Mouse (Mus musculus) embryonic facial prominence, embryonic 12.5 days (tissue): ENCODE measurements around the gene Nup62. TPM values are rescaled to one million over a fixed set of nuclear protein-coding genes. Genes with fewer than 3 reads are reported as not detected.
"Not testable (repeated sequence)": the region's sequence is repeated elsewhere in the genome, so short reads cannot be mapped to it uniquely, and the experiment has no call there.

Experiments
- ATAC-seq: fragments of 200-750 bp; cut with Nextera tagmentation; 2 replicates; pipeline ENCODE4 v1.8.0; 2017; ENCODE audit not compliant: insufficient number of reproducible peaks, insufficient read depth, low FRiP score, low TSS enrichment
- H3K27ac ChIP-seq: fragments of 300-500 bp; sonication (generic); 2 replicates; pipeline ENCODE4 v1.5.1; 2016; ENCODE audit warnings: mild to moderate bottlenecking
- H3K27me3 ChIP-seq: fragments of 300-500 bp; sonication (generic); 2 replicates; pipeline ENCODE4 v1.6.1; 2016; ENCODE audit warnings: mild to moderate bottlenecking, moderate library complexity
- H3K36me3 ChIP-seq: fragments of 300-500 bp; sonication (generic); 2 replicates; pipeline ENCODE4 v1.6.1; 2016; ENCODE audit warnings: mild to moderate bottlenecking
- H3K4me1 ChIP-seq: fragments of 300-500 bp; sonication (generic); 2 replicates; pipeline ENCODE4 v1.6.1; 2016
- H3K4me2 ChIP-seq: fragments of 300-500 bp; sonication (generic); replicated peaks from 2 replicates; pipeline ENCODE4 v1.6.1; 2016; ENCODE audit warnings: mild to moderate bottlenecking, moderate library complexity
- H3K4me3 ChIP-seq: fragments of 300-500 bp; sonication (generic); 2 replicates; pipeline ENCODE4 v1.5.1; 2016; ENCODE audit warnings: mild to moderate bottlenecking
- H3K9ac ChIP-seq: fragments of 300-500 bp; sonication (generic); 2 replicates; pipeline ENCODE4 v1.6.1; 2016; ENCODE audit warnings: mild to moderate bottlenecking, moderate library complexity
- H3K9me3 ChIP-seq: fragments of 300-500 bp; sonication (generic); 2 replicates; pipeline ENCODE4 v1.6.1; 2016; ENCODE audit warnings: mild to moderate bottlenecking, moderate library complexity
- WGBS: fragments of 180-500 bp; shearing (Covaris S2); methylation state at CpG from one replicate; pipeline ENCODE4 v1.1.7; 2016; 5-methylcytosine and 5-hydroxymethylcytosine counted together
- microRNA counts: library from miRNA; unstranded; fragments of <30 nt; microRNA quantifications from one replicate; lab custom pipeline; 2017
- microRNA-seq: library from miRNA; unstranded; fragments of <30 nt; microRNA quantifications from one replicate; pipeline ENCODE4, GENCODE M21; 2017
- polyA plus RNA-seq: library from polyadenylated mRNA; unstranded; fragments of >200 nt; fragmentation: Nextera tagmentation; extraction: Ambion mirVana; gene quantifications from 2 replicates; pipeline ENCODE4 v1.2.1, GENCODE M21; 2016

Gene Nup62
- polyA plus RNA-seq, 1 experiment from 2014 or later: 104 TPM

DNA sequence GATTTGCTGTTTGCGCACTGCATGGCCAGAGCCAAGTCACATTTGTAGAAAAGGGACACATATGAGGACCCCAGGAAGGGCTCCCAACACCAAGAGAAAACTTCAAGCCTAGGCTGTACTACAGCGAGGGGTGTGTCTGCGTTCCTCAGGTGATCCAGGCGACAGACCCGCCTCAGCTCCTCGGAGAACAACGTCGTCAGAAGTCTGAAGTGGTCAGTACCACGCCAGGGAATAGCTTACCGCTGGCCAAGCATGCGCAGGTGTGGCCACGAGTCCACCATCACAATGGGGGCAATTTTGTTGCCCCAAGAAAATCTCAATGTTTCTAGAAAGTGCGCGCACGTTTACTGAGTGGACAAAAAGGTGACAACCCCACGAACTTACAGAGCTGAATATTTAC lies 52.6 kb downstream of the Nup62 start:
- Histone ChIP-seq H3K36me3 (peaks cover 38% of the 10 kb centered on the region), H3K4me1 (peaks cover 46% of the 10 kb centered on the region), H3K9me3 (no peaks in the 10 kb centered on the region), H3K27me3 (no peaks in the 10 kb centered on the region), H3K4me3 (peak overlapping the region; percentile 86), H3K9ac (peak overlapping the region; percentile 99), H3K4me2 (peak overlapping the region; percentile 95), H3K27ac (peak overlapping the region; percentile 100)
- ATAC-seq: no peak
- WGBS: 7% methylated on average over 16 of the region's 16 CpGs

DNA sequence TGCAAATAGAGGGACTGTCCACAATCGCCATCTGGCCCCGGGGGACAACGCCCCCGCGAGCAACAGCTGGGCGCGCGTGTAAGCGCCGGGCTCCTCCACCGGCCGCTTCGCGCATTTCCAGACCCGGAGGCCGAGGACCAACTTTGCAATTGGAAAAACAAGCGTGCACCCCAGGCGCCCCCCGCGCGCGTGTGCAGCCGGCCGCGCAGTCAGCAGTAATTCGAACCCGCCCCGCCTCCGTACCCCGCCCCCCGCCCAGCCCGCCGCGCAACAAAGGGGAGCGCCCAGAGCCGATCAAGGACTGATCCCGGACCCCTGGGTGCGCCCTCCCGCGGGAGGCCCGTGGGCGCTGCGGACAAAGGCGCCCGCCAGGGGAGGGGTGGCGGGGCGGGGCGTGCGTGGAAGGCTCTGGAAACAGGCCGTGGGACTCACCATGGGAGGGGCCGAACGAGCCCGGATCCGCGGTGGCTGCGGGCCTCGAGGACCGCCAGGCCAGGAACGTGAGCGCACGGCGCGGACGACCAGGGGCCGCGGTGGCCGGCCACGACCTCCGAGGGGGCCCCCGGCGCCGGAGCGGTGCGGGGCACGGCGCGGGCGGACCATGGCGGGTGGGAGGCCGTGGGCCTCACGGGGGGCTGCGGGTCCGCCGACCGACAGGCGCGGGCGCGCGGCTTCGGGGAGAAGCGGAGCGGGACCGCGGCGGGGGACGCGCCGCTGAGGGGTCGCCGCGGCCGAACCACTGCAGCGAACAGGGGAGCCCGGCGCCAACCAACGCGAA lies 53.2 kb downstream of the Nup62 start:
- peak overlapping the region; percentile 86 for H3K4me3 ChIP-seq
- H3K4me1 ChIP-seq: peaks cover 46% of the 10 kb centered on the region
- peak overlapping the region; percentile 99 for H3K9ac ChIP-seq
- peak overlapping the region; percentile 95 for H3K4me2 ChIP-seq
- H3K27me3 ChIP-seq: no peaks in the 10 kb centered on the region
- 0 out of 2 replicates have a peak, but pooled peaks have one; percentile 24 for ATAC-seq
- H3K36me3 ChIP-seq: peaks cover 32% of the 10 kb centered on the region
- WGBS: under 1% methylated on average over 87 of the region's 108 CpGs
- H3K9me3 ChIP-seq: no peaks in the 10 kb centered on the region
- peak overlapping the region; percentile 100 for H3K27ac ChIP-seq

DNA sequence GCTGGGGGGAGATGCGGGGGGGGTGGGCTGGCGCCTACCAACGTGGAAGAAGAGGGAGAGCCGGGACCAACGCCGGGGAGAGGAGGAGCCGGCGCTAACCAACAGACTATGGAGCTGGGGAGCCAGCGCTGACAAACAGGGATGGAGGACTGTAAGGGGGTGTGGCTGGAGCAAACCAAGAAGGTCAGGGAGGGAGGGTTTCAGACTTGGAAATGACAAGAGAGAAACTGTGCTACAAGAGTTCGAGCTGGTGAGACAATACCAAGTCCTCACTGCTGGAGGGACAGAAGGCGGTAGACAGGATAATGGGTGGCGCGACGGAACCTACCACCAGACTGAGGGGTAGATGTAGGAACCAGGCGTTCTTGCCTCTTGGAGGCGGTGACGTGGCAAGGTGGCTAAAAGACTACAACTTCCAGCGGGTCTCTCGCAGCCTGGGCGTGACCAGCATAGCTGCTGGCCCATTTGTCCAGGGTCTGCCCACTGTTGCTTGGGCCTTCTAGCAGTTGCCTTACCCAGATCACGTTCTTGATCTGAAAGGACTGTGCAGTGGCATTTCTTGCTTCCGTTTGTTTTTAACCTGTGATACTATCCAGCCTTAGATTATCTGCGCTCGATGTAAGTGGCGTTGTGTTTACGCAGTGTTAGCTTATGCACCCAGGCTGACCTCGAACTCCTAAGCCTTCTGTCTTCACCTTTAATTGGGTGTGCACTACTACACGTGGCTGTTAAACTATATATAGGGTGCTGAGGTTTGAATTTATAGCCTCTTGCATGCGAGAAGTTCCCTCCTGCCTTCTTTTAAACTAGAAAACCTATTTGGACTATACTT lies 54.0 kb downstream of the Nup62 start, which contains the start of gene Ptov1:
TSS of gene Ptov1 (minus strand) at position 92 of the 832 bp plus-strand sequence.
- Histone ChIP-seq H3K36me3 (peaks cover 24% of the 10 kb centered on the region), H3K4me2 (peak within 1 kb of the TSS; percentile 95), H3K9me3 (no peaks in the 10 kb centered on the region), H3K27ac (peak within 1 kb of the TSS; percentile 100), H3K27me3 (no peaks in the 10 kb centered on the region), H3K4me1 (peaks cover 41% of the 10 kb centered on the region), H3K4me3 (peak within 1 kb of the TSS; percentile 86), H3K9ac (peak within 1 kb of the TSS; percentile 99)
- WGBS: 11% methylated on average over 29 of the region's 29 CpGs
- ATAC-seq: peak; percentile 92

DNA sequence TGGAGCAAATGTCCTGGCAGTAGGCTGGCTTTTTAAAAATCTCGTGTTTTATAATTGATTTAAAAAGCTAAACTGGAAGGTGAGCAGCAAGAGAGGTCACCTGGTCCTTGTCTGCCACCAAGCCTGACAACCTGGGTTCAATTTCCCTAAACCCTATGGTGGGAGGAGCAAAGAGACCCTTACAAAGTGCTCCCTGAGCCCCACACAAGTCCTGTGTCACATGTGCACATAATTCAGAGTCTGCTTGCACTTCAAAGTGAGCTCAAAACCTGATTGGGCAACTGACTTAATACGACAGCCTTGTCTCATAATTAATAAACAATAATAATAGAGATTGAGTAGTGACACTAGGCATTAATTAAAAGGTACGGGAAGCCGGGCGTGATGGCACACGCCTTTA lies 54.7 kb downstream of the Nup62 start:
- peaks cover 34% of the 10 kb centered on the region for H3K4me1 ChIP-seq
- peak overlapping the region; percentile 52 for H3K9ac ChIP-seq
- no peaks in the 10 kb centered on the region for H3K27me3 ChIP-seq
- H3K4me2 ChIP-seq: peak overlapping the region; percentile 95
- peak overlapping the region; percentile 100; the same call in 1 of the 2 replicates for H3K27ac ChIP-seq
- no peaks in the 10 kb centered on the region for H3K9me3 ChIP-seq
- ATAC-seq: no peak
- peak overlapping the region; percentile 86 for H3K4me3 ChIP-seq
- 82% methylated on average over 6 of the region's 6 CpGs for WGBS
- H3K36me3 ChIP-seq: peaks cover 17% of the 10 kb centered on the region

DNA sequence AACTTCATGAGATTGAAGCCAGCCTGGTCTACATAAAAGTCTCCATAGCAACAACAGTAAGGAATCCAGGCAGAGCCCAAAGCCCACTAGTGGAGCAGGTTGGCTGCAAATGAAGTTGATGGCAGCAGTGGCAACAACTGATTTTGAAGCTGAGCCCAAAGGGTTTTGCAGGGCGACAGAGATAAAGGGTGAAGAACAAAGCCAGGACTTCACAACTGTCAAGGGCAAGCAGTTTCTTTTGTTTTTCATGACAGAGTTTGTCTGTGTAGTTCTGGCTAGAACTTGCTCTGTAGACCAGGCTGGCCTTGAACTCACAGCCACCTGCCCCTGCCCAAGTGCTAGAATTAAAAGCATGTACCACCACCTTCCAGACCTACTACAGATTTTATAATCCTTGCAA lies 55.3 kb downstream of the Nup62 start:
- H3K36me3 ChIP-seq: peaks cover 14% of the 10 kb centered on the region
- no peak for ATAC-seq

DNA sequence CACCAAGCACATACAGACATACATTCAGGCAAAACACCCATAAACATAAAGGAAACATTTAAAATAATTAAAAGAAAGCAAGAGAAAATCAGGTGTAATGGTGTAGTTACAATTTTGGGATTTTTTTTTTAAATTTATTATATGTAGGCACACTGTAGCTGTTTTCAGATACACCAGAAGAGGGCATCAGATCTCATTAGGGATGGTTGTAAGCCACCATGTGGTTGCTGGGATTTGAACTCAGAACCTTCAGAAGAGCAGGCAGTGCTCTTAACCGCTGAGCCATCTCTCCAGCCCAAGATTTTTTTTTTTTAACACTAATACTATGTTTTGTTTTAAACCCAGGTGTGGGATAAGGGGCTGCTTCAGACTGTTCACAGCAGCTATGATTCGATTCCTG lies 55.9 kb downstream of the Nup62 start:
- H3K4me2 ChIP-seq, H3K27me3 ChIP-seq, H3K9me3 ChIP-seq, H3K9ac ChIP-seq, ATAC-seq, H3K4me3 ChIP-seq: not testable (repeated sequence)
- H3K27ac ChIP-seq: 0 out of 2 replicates have a peak overlapping the region, but pooled peaks have one; percentile 11
- WGBS: 86% methylated on average over 2 of the region's 2 CpGs
- peaks cover 13% of the 10 kb centered on the region for H3K36me3 ChIP-seq
- peaks cover 23% of the 10 kb centered on the region for H3K4me1 ChIP-seq

More for the DNA sequence above, 55.3 kb downstream of the Nup62 start:
- H3K4me2 ChIP-seq: no peak overlapping the region
- 80% methylated on average over 1 of the region's 1 CpGs for WGBS
- H3K9me3 ChIP-seq: no peaks in the 10 kb centered on the region
- H3K27ac ChIP-seq: no peak overlapping the region
- peaks cover 29% of the 10 kb centered on the region for H3K4me1 ChIP-seq
- H3K9ac ChIP-seq: no peak overlapping the region
- no peaks in the 10 kb centered on the region for H3K27me3 ChIP-seq
- H3K4me3 ChIP-seq: no peak overlapping the region

DNA sequence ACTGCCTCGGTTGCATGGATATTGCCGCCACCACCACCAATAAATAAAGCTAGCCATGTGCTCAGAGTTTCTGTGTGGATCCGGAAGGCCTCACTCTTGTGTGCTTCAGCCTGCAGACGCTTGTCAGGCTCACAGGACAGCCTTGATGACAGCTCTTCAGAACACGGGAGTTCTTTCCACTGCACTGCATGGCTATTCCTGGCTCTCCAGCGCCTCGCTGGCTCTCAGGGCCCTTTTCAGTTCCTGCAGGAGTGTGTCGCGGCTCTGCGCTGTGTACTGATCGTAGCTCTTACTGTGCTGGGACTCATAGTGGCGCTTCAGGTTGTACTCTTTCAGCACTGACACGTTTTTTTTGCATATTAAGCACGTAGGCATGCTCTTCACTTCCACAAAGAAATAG lies 61.9 kb downstream of the Nup62 start:
- H3K9ac ChIP-seq: no peak overlapping the region
- H3K27ac ChIP-seq: no peak overlapping the region
- H3K4me1 ChIP-seq: no peaks in the 10 kb centered on the region
- no peak overlapping the region for H3K4me2 ChIP-seq
- no peaks in the 10 kb centered on the region for H3K9me3 ChIP-seq
- ATAC-seq: no peak
- no peak overlapping the region for H3K4me3 ChIP-seq
- WGBS: 90% methylated on average over 14 of the region's 14 CpGs
- H3K36me3 ChIP-seq: peaks cover 68% of the 10 kb centered on the region
- H3K27me3 ChIP-seq: no peaks in the 10 kb centered on the region

MicroRNA genes within 50 kb of the gene (microRNA counts, 519-probe panel; counts per million panel counts)
- microRNA mmu-miR-707 (lab: Ali Mortazavi, UCI): 460 counts per million, percentile 65 among the panel's probes with 10 or more counts

Small RNAs within 50 kb of the gene (microRNA-seq; reads per million reads assigned to microRNA genes)
- gene Mir707: not detected

Other genes with a start within 250 kb of the Nup62 start
- gene Napsa, start 243.7 kb upstream of the Nup62 start, polyA plus RNA-seq: 1.1 and 1.3 TPM in 2 replicates
- 0.70 and 0.79 TPM in 2 replicates for gene Kcnc3, start 225.4 kb upstream of the Nup62 start, polyA plus RNA-seq
- gene Myh14, start 145.2 kb upstream of the Nup62 start, polyA plus RNA-seq: 6.5 and 6.8 TPM in 2 replicates
- gene Izumo2, start 107.3 kb upstream of the Nup62 start, polyA plus RNA-seq: not detected in 2 replicates
- 36.4 and 36.7 TPM in 2 replicates for gene Vrk3, start 67.7 kb upstream of the Nup62 start, polyA plus RNA-seq
- 2.3 and 2.6 TPM in 2 replicates for gene Zfp473, start 65.0 kb upstream of the Nup62 start, polyA plus RNA-seq
- 1.2 and 2.5 TPM in 2 replicates for gene Il4i1, start 299 bp downstream of the Nup62 start, polyA plus RNA-seq
- gene Atf5, start 570 bp downstream of the Nup62 start, polyA plus RNA-seq: 5.3 and 5.8 TPM in 2 replicates
- gene Akt1s1, start 32.9 kb downstream of the Nup62 start, polyA plus RNA-seq: 116 and 120 TPM in 2 replicates
- gene Tbc1d17, start 33.0 kb downstream of the Nup62 start, polyA plus RNA-seq: 94.3 and 105 TPM in 2 replicates
- gene Pnkp, start 41.1 kb downstream of the Nup62 start, polyA plus RNA-seq: 29.0 and 30.4 TPM in 2 replicates
- 696 and 750 TPM in 2 replicates for gene Ptov1, start 53.7 kb downstream of the Nup62 start, polyA plus RNA-seq
- gene Med25, start 76.6 kb downstream of the Nup62 start, polyA plus RNA-seq: 113 and 123 TPM in 2 replicates
- 22.4 and 23.3 TPM in 2 replicates for gene Fuz, start 80.0 kb downstream of the Nup62 start, polyA plus RNA-seq
- gene Ap2a1, start 113.4 kb downstream of the Nup62 start, polyA plus RNA-seq: 76.3 and 84.7 TPM in 2 replicates
- 0.11 and 0.19 TPM in 2 replicates for gene Tsks, start 127.1 kb downstream of the Nup62 start, polyA plus RNA-seq
- 32.9 and 35.6 TPM in 2 replicates for gene Cpt1c, start 158.8 kb downstream of the Nup62 start, polyA plus RNA-seq
- 660 and 677 TPM in 2 replicates for gene Prmt1, start 170.5 kb downstream of the Nup62 start, polyA plus RNA-seq
- gene Irf3, start 181.6 kb downstream of the Nup62 start, polyA plus RNA-seq: 93.3 and 95.7 TPM in 2 replicates
- gene Bcl2l12, start 182.6 kb downstream of the Nup62 start, polyA plus RNA-seq: 79.9 and 83.5 TPM in 2 replicates
- 43.8 and 47.7 TPM in 2 replicates for gene Scaf1, start 200.3 kb downstream of the Nup62 start, polyA plus RNA-seq
- gene Rras, start 201.9 kb downstream of the Nup62 start, polyA plus RNA-seq: 23.6 and 26.1 TPM in 2 replicates
- gene Prr12, start 236.8 kb downstream of the Nup62 start, polyA plus RNA-seq: 13.7 and 16.8 TPM in 2 replicates
- 63.0 and 64.4 TPM in 2 replicates for gene Nosip, start 246.3 kb downstream of the Nup62 start, polyA plus RNA-seq
- gene Prrg2, start 246.6 kb downstream of the Nup62 start, polyA plus RNA-seq: 23.9 and 25.0 TPM in 2 replicates